Mouse (Mus musculus) megakaryocyte, adult 5-6 weeks (primary cell): ENCODE measurements around the gene Chn2. TPM values are rescaled to one million over a fixed set of nuclear protein-coding genes. Genes with fewer than 3 reads are reported as not detected.

Source experiments
- ATAC-seq: 2 replicates; pipeline ENCODE4 v1.8.0; 2016; ENCODE audit warnings: mild to moderate bottlenecking, inconsistent platforms; ENCODE audit not compliant: poor library complexity, severe bottlenecking
- total RNA-seq, 2 experiments: library from RNA; stranded (forward) in 1 of 2; stranded (reverse) in 1 of 2; fragments of 153-499, 151-499 nt in 1 of 2; fragments of 221-1000, 200-1000 nt in 1 of 2; gene quantifications; 2 replicates each; pipeline versions ENCODE4 v1.2.3 to v1.2.4; 2015 to 2017

Chn2 gene
- total RNA-seq, 2 experiments from 2014 or later, result 21.0 to 21.5 TPM

- no peak for ATAC-seq
Observed at GRCm38 (mm10) chr6:54328783-54329182, 289.4 kb downstream of the Chn2 start.

- no peak for ATAC-seq
Observed at GRCm38 (mm10) chr6:54329598-54329997, 290.2 kb downstream of the Chn2 start.

GRCm38 (mm10) chr6:54330166-54330565, 290.8 kb downstream of the Chn2 start:
- no peak for ATAC-seq

- no peak for ATAC-seq
Observed at GRCm38 (mm10) chr6:54331765-54332164, 292.4 kb downstream of the Chn2 start.

GRCm38 (mm10) chr6:54332203-54332602, 292.8 kb downstream of the Chn2 start:
- ATAC-seq, result no peak

- ATAC-seq, result no peak
Observed at GRCm38 (mm10) chr6:54333116-54333651, 293.8 kb downstream of the Chn2 start.

GRCm38 (mm10) chr6:54333652-54334396, 294.5 kb downstream of the Chn2 start:
- ATAC-seq, result no peak

- ATAC-seq, result no peak
Observed at GRCm38 (mm10) chr6:54337321-54337720, 298.0 kb downstream of the Chn2 start.

- no peak for ATAC-seq
Observed at GRCm38 (mm10) chr6:54341133-54341532, 301.8 kb downstream of the Chn2 start.

- no peak for ATAC-seq
Observed at GRCm38 (mm10) chr6:54342223-54342622, 302.9 kb downstream of the Chn2 start.

Other genes starting within 250 kb of the Chn2 start
- gene Tril, start 218.7 kb upstream of the Chn2 start, total RNA-seq (2015), result not detected in 2 replicates
- not detected in 2 replicates for gene Tril, start 218.7 kb upstream of the Chn2 start, total RNA-seq (2017)
- gene Cpvl, start 60.9 kb upstream of the Chn2 start, total RNA-seq (2015), result not detected in 2 replicates
- gene Cpvl, start 60.9 kb upstream of the Chn2 start, total RNA-seq (2017), result not detected in 2 replicates